Mouse (Mus musculus) brain, embryonic 18.5 days (tissue): ENCODE measurements around the gene Cyb561d1.
"Not testable (repeated sequence)": the region's sequence is repeated elsewhere in the genome, so short reads cannot be mapped to it uniquely, and the experiment has no call there.

Source experiments
- DNase-seq: peaks from one replicate; pipeline ENCODE4 v3.0.0-alpha.2; 2012; ENCODE audit warnings: low read depth, low spot score

The Cyb561d1 gene

GRCm38 (mm10) chr3:108200329-108201323, at the start of gene Cyb561d1:
Gene Cyb561d1 (minus strand): TSS chr3:108201212.
- peak; percentile 62 for DNase-seq

GRCm38 (mm10) chr3:108246857-108247256, 45.8 kb upstream of the Cyb561d1 start:
- DNase-seq: no peak

DNA sequence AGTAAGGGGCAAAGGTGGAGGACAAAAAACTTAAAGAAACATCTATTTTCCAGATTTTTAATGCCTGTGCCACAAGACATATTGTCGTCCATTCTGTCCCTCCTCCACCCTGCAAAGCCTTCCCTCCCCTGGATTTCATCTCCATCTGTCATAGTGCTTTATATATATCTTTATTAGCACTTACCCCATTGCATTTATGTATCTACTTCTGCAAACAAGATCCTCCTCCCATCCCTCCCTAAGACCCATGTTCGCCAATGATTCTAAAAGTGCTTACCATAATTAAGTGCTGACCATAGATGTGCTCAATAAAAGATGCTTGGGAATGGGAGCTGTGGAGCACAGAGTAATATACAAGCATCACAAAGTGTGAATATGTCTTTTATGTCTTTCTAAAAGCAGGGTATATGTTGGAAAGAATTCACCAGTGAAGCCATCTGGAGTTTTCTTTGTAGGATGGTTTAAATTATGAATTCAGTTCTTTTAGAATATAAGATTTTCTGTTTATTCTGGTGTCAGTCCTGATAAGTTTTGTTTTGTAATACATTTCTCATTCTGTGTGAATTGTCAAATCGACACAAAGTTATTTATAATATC, 40.3 kb upstream of the Cyb561d1 start:
- DNase-seq: no peak

- not testable (repeated sequence) for DNase-seq
These were observed 36.6 kb upstream of the Cyb561d1 start for GRCm38 (mm10) chr3:108237474-108238102.

DNA sequence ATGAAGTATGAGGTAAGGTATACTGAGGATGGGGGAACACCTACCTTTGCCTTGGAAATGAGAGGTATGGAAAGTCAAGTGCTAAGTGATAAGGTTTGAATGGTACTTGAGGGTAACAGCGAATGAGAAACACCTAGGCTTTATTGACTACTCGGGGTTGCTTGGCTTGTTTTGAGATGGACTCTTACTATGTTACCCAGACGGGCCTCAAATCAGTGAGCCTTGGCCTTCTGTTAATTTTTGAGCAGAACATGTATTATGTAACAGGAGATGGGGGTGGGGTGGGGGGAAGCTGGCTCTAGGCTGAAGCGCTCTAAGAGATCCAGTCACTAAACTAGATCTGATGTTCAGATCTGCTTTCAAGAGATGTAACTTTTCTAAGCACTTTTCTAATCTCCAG, 30.6 kb upstream of the Cyb561d1 start:
- DNase-seq: no peak

DNA sequence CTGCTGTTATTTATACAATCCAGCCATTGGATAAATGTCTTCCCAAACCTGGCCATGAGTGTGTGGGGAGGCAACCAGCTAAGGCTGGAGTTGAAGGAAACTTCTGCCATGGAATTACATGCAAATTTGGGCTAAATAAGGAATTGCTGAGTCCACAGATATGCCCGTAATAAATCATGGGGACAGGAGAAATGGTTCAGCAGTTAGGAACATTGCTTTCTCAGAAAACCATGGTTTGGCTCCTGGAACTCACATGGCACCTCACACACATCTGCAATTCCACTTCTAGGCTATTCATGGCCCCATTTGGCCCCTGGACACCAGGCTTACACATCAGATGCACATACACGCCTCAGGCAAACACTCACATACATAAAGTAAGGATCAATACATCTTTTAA, 26.5 kb upstream of the Cyb561d1 start:
- no peak for DNase-seq

DNA sequence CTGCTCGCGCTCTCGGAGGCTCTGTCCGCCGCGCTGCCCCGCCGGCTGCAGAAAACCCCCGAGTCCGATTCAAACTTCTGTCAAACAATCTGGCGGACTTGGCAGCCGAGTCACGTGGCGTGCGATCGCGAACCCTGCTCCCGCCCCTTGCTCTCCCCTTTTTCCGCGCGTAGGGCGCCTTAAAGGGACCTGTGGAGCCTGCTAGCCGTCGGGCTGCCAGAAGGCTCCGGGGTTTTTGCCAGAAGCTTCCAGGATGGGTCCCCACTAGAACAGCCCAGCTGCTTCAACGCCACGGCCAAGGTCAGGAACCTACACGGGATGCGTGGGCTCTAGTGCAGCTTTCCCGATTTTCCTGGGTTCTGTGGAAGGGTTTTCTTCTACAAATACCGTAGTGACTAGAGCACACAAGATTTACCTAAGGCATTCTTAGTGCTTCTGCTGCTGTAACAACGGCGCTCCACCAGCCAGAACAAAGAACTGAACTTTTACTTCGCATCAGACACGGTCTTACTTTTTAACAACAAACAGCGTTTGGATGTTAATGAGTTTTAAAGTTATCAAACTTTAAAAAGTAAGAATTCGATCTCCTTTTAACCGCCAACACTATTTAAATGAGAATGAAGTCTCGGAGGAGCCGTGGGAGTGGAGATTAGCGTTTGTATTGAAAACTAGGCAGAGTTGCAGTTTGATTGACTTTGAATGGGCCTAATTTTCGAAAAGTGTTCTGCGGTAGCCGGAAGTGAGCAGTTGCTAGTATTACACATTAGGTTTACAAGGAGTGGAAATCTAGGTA, 25.7 kb upstream of the Cyb561d1 start, which contains the start of gene Sypl2:
Gene Sypl2 (minus strand): TSS at position 91 of the 793 bp plus-strand sequence.
- DNase-seq: no peak

GRCm38 (mm10) chr3:108225711-108226557, 24.9 kb upstream of the Cyb561d1 start:
- DNase-seq: no peak

DNA sequence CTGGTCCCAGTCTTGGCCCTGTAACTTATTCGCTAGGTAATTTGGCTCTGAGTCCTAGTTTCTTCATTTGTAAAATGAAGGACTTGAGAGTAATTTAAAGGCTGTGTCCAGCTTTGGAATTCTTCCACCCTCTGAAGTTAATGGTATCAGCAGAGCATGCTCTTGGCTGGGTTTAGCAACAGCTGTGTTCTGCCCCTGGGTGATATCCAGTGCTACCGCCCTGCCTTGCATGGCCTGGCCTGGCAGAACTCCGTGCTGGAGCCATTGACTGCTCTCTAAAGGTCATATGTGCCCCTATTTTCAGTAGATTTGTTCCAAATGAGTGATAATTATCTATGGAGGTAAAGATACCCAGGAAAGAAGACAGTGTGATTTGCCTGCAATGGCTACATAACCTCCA, 19.6 kb upstream of the Cyb561d1 start:
- no peak for DNase-seq

- no peak for DNase-seq
These were observed 13.7 kb upstream of the Cyb561d1 start for GRCm38 (mm10) chr3:108214734-108215133.

- DNase-seq: no peak
These were observed 11.4 kb upstream of the Cyb561d1 start for GRCm38 (mm10) chr3:108212406-108212805.

DNA sequence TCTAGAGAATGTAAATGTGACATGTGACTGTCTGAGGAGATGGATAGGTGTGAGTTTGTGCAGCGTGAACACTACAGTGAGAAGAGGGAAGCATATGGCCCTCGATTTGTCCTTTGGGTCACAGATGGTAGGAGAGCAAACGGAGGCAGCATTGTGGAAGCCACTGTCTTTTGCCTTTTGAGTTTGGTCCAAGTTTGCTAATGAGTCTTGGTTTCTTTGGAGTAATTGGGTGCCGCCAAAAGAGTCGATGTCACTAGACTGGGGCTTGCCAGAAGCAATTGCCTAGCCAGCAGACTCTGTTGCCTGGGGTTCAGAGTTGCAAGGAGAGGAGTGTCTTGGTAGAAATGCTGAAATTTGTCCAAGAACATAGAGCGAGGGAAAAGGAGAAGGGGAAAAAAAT, 10.8 kb upstream of the Cyb561d1 start:
- peak; percentile 49 for DNase-seq

DNA sequence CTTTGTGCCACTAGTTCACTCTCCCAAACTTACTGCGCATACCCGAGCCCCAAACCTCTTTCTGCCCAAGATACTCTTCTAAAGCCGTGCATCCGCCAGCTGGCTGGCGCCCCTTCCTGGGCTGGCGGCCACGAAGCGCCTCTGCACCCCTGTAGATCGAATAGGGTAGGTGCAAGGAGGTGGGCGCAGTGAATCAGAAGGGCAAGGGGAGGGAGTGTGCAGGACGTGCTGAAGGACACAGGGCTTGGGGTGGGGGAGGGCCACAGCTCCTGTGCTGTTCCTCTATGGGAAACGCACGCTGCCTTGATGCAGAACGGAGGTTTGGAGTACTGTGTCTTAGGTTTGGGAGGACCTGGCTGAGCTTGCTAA, 9.7 kb upstream of the Cyb561d1 start, which contains the start of gene Atxn7l2:
Gene Atxn7l2 (minus strand): TSS at position 164 of the 369 bp plus-strand sequence.
- DNase-seq: no peak

DNA sequence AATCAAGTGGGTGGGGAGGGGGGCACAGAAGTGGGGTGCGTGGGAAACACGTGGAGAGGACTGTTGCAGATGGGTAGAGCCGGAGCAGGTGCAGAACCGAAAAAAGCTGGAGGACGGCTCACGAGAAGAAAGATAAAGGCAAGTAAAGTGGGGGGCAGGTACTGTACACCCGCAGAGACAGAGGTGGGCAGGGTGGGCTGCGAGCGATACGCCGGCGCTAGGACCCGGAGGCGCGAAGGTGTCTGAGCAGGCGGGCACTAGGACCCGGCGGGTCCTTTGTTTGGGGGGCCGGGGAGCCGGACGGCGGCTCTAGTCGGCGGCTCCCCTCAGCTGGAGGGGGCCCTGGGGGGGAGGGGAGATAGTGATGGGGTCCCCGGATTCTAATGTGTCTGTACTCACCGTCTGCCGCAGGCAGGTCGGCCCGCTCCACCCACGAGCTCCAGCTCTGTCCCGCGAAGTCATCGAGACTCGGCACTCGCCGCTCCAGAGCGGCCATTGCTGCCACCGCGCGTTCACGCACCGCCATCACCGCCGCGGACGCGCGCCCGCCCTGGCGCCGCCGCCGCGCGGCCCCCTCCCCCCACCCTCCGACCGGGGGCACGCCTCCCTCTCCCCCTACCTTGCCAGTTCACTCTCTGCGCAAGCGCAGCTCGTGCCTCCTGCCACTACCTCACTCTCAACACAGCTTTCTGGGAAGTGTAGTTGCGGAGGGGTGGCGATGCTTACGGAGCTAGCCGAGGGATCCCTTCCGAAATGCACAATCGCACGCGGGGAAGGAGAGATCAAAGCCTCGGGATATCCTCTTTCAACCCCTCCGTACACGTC, 9.1 kb upstream of the Cyb561d1 start:
- DNase-seq: peak; percentile 96

DNA sequence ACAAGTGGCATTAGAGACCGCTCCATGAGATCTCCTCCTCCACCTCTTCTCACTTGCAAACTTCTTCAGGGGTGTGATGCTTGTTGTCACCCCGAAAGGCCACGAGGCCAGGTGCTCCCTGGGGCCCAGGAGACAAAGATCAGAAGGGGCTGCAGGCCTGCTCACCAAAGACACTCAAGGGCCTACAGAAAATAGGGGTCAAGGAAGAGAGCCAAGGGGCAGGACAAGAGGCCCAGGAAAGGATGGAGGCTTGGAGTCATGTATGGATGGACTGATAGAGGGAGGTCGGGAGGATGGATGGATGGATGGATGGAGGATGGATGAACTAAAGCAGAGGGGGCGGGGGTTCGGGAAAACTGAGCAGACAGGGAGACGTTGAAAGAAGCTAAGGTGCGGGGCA, 8.5 kb upstream of the Cyb561d1 start:
- no peak for DNase-seq

GRCm38 (mm10) chr3:108209001-108209400, 8.0 kb upstream of the Cyb561d1 start:
- no peak for DNase-seq

- no peak for DNase-seq
These were observed 5.8 kb upstream of the Cyb561d1 start for GRCm38 (mm10) chr3:108206731-108207375.

- DNase-seq: no peak
These were observed 4.6 kb upstream of the Cyb561d1 start for GRCm38 (mm10) chr3:108205601-108206000.

DNA sequence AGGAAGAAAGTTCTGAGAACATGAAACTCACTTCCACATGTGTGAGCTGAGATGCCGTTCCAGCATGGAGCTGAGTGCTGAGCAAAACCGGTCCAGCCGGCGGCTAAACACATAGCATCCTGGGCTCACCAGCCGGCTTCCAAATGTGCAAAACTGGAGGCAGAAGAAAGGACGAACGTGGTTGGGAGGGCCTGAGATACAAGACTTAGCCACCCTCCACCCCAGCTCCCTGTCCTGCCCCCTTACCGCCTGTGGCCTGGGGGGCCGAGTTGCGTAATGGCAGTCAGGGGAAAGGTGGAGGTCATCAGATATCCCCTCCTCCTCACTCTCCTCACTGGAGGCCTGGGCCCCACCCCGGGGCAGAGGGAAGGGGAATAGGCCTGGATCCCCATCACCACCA, 3.5 kb upstream of the Cyb561d1 start:
- DNase-seq: no peak
